Mouse (Mus musculus) cerebellum, adult 11-12 months (tissue): ENCODE measurements at regions not wholly inside any gene's neighbourhood (a gene's known extent, or its start where the extent isn't known, plus 50 kb on each side); places are given as distances from the start of the nearest gene placed in this dataset.

Experiments
- DNase-seq: peaks from one replicate; pipeline ENCODE4 v3.0.0; 2022

DNA sequence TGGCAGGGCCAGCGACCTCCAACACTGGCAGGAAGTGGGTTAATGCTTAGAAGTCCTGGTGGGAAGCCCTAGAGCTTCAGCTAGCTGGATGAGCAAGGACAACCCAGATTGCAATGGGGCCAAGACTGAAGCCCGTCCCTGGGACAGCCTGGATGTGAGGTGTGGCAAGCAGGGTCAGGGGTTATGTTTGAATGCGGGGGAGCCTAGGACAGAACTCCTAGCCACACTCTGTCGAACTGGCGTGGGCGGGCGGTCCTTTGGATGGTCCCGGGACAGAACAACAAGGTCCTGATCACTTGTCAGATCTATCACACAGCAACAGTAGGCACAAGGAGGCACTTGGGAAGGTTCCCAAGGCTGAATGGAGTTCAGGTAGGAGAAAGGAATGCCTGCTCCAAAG is 101.1 kb upstream of the Ccnd1 start:
- DNase-seq = no peak

GRCm38 (mm10) chr7:145034385-145034784 is 94.7 kb upstream of the Ccnd1 start:
- no peak for DNase-seq

- DNase-seq = no peak
These were observed 91.5 kb upstream of the Ccnd1 start for GRCm38 (mm10) chr7:145031275-145031674.

DNA sequence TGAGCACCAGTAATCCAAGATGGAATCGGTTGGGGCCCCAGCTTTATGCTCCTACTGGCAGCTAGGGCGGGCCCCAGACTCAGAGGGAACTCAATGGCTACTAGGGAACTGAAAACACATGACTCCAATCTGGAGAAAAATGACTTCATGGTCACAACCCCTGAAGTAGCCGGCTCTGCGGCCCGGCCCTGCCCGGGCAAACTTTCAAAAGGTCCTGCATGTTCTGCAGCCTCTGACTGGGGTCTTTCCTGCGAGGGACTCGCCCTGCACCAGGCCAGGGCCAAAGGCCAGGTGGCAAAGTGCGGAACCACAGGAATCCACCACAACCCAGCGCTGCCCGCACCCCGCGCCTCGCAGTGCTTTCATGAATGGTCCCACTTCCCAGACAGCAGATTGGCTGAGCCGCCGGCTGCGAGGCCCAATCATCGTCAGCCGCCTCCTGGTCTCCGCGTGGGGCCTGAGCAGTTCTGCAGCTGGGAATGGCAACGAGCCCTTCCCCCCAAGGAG is 91.0 kb upstream of the Ccnd1 start:
- peak; percentile 13 for DNase-seq

- DNase-seq = no peak
These were observed 89.9 kb upstream of the Ccnd1 start for GRCm38 (mm10) chr7:145029622-145030021.

GRCm38 (mm10) chr7:145029124-145029523 is 89.4 kb upstream of the Ccnd1 start:
- DNase-seq = no peak

GRCm38 (mm10) chr7:145027061-145027460 is 87.3 kb upstream of the Ccnd1 start:
- DNase-seq = no peak

GRCm38 (mm10) chr7:145026014-145026285 is 86.2 kb upstream of the Ccnd1 start:
- no peak for DNase-seq

- DNase-seq = no peak
These were observed 85.7 kb upstream of the Ccnd1 start for GRCm38 (mm10) chr7:145025186-145026013.

DNA sequence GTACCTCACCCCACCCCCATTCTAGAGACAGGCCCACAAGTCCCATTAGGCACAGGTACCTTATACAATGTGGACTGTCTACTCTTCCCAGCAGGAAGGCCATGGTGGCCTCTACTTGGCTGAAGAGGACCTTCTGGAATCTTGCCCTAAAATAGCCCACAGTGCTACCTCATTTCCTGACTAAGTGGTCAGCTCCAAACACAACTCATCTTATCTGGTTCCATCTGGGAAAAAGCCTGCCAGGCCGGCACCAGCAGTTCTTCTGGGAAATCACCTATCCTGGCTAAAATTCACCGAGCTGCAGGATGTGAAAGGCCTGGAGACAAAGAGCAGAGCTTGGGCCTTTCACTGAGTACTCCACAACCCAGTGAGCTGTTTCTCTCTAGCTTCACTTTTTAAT is 84.9 kb upstream of the Ccnd1 start:
- DNase-seq = no peak

DNA sequence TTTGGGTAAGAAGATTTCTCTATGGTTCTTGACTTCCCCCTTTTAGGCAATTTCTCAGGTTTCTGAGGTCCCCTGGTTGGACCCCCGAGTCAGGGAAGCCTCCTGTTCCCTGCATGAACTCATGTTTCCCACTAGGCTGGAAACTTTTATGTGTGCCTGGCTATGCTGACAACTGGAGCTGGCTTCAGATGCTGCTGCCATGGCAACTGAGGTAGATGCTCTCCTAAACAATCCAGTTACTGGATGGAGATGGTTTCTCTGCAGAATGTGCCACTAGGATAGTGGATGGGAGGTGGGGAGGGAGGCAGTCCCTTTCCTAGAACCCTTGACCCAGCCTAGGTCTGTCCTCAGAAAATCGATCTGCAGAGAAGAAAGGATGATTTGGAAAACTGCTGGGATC is 79.4 kb upstream of the Ccnd1 start:
- no peak for DNase-seq

- DNase-seq = no peak
These were observed 78.4 kb upstream of the Ccnd1 start for GRCm38 (mm10) chr7:145018149-145018548.

GRCm38 (mm10) chr7:145015463-145016085 is 75.8 kb upstream of the Ccnd1 start:
- no peak for DNase-seq

- DNase-seq = no peak
These were observed 71.0 kb upstream of the Ccnd1 start for GRCm38 (mm10) chr7:145010757-145011156.

- no peak for DNase-seq
These were observed 70.3 kb upstream of the Ccnd1 start for GRCm38 (mm10) chr7:145010004-145010403.

- DNase-seq = no peak
These were observed 69.1 kb upstream of the Ccnd1 start for GRCm38 (mm10) chr7:145008662-145009333.

- no peak for DNase-seq
These were observed 67.5 kb upstream of the Ccnd1 start for GRCm38 (mm10) chr7:145007216-145007615.

GRCm38 (mm10) chr7:145001503-145002084 is 61.9 kb upstream of the Ccnd1 start:
- DNase-seq = no peak

DNA sequence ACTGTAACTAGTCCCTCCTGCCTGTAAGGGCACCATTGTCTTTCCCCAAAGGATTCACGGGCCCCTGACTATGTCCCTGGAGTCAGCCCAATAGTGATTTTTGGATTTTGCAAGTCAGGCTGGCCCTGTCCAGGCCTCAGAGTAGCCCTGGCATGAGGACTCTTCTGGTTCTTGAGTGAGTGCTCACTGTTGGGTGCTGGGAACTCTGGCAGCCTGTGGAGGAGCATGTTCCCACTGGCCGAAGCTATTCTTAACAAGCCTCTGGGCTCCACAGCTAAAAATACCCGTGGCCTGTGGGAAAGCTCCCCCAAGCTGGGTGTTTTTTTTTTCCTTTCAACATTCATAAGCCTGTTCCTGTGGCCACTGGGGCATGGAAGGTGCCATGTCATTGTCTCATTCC is 60.0 kb upstream of the Ccnd1 start:
- DNase-seq = no peak

DNA sequence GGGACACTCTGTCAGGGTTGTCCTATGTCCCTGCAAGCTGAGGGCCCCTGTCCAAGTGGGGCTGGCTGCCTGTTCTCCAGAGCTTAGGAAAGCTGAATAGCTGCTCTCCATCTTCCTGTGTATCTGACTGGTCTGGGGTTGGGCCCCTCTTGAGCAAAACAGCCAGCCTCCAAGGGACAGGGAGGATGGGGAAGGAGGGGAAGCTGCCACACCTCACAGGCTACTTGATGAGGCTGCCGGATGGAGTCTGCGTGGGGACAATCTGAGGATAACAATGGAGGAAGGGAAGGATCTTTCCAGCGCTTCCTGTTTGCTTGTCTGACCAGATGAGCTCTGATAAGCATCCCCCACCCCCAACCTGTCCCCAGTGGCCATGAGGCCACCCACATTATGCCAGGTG is 57.1 kb upstream of the Ccnd1 start:
- no peak for DNase-seq

- DNase-seq = no peak
These were observed 54.5 kb upstream of the Ccnd1 start for GRCm38 (mm10) chr7:144994229-144994628.

- no peak for DNase-seq
These were observed 53.8 kb upstream of the Ccnd1 start for GRCm38 (mm10) chr7:144993566-144993965.

- no peak for DNase-seq
These were observed 52.0 kb upstream of the Ccnd1 start for GRCm38 (mm10) chr7:144991760-144992159.
